Mouse (Mus musculus): Measurements from ENCODE around the gene Tjp2. TPM values are rescaled to one million over a fixed set of nuclear protein-coding genes. Genes with fewer than 3 reads are reported as not detected.
"Not testable (repeated sequence)": the region's sequence is repeated elsewhere in the genome, so short reads cannot be mapped to it uniquely, and the experiment has no call there.

Tjp2 gene
- total and polyA plus RNA-seq, 3 experiments: 4.1 to 13.1 (median 6.6) TPM

DNA sequence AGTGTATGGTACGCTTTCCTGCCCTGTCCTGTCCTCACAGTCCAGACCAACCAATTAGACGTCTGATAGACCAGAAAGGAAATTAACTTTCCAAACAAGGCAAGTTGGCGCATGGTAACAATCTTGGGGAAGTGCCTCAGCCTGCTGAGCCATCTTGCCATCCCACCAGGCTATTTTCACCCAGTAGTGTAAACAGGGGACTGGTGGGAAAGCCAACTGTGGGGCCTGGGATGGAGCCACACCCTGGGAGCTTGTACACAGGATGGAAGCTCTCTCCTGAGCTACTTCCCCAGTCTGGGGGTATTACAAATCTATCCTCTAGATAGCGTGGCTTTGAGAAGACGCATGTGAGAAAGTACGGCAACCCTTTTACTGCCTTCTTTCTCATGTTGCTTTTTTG is 101.7 kb downstream of the Tjp2 start:
- DNase-seq: no peak

DNA sequence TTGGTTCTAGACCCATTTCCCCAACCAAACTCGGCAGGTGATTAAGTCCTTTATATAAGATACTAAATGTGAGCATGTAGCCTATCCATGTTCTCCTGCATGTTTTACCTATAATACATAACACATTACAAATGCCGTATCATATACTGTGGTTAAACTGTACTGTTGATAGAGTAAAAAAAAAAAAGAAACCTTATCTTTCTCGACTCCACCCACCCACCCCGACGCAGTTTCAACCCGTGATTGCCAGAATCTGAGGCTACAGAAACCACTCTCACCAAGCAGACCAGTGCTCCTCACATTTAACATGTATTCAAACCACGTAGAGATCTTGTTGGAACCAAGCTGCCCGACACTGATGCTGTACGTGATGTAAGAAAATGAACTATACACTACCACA is 102.2 kb downstream of the Tjp2 start:
- no peak for DNase-seq

DNA sequence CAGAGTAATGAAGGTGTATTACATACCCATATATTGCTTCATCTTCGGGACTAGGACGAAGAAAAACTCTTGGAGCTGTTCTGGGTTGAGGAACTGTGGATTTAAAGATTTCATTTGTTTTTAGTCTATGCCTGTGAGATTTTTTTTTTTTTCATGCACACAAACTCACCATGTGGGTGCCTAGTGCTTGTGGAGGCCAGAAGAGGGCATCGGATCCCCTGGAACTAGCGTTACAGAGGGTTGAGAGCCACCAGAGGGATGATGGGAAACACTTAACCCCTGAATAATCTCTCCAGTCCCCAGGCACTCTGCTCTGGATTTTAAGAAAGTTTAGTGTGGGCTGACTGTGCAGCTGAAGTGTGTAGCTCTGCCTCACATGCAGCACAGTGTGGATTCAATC is 104.0 kb downstream of the Tjp2 start:
- DNase-seq: no peak

DNA sequence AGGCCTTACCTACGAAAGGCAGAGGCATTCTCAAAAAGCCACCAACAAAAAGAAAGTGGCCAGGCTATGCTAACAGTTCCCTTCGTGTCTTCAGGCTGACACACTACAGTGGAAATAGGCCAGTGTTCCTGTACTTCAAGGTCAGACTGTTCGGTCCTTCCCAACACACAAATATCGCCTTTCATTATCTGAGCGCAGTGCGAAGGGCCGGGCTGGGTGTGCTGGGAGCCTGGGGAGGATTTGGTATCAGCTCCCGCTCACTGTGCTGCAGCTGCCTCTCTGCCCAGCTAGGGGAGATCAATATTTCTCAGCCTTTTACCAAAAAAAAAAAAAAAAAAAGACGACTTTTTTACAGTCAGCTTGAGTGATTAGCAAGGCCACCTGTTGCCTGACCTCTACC is 106.1 kb downstream of the Tjp2 start:
- DNase-seq: peak; percentile 13

DNA sequence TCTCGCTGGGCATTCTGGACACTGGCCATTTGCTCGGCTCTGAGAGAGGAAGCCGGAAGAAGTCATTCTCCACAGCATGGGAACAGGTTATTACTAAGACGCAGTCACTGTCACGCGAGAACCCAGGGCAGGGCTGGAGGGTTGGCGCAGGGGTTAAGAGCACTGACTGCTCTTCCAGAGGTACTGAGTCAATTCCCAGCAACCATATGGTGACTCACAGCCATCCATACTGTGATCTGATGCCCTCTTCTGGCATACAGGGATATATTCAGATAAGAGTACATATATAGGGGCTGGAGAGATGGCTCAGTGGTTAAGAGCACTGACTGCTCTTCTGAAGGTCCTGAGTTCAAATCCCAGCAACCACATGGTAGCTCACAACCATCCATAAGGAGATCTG is 113.2 kb downstream of the Tjp2 start:
- no peak for DNase-seq

DNA sequence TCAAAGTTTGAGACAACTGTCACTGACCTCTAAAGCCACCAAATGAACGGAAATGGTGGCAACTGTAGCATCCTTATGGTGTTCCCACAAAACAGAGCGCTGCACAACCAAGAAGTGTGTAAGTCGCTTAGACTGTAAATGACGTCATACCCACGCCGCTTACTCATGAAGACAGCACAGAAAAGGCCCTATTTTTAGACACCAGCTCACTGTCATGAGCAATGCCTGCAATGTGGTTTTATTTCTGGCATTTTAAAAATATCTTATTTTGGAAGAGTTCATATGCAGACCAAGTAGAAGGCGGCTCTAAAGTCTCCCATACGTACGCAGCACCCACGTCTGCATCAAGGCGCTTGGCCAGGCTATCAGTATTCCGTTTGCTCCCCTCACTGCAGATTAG is 117.1 kb downstream of the Tjp2 start:
- no peak for DNase-seq

DNA sequence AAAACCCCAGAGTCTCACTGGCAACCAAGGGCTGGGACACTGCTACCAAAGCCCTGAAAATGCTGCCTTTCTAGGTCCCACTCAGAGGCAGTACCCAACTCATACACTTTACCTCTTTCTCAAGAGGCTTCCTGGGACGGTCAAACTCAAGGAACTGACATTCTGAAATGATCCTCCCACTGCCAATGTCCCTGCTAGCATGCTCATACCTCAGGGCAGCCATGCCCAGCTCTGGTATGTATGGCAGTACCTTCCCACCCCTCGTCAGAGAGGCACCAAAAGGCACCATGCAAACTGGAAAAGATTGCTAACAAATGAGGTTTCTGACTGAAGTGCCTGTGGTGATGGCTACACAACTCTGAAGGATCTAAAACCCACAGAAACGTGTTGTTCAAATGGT is 121.0 kb downstream of the Tjp2 start:
- DNase-seq: no peak

DNA sequence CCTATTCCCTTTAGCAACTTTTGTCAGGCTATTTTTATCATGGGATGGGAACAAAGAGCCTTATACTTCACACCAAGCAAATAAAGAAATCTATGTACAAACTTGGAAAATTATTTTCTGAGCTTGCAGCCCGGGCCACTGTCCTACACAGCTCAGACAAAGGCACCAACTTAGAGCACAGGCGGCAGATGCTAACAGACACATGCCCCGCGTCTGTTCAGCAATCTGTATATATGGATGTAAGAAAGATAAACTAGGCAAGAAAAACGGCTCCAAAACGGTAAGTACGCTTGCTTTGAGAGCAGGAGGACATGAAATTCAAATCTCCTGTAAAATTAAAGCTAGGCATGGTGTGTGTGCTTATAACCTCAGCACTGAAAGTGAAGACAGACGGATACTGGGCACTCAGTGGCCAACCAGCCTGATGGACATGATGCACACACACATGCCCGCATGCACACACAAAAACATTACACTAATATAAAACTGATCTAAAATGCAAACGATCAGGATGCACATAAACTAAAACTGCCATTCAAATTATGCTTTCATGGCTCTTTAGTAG is 122.2 kb downstream of the Tjp2 start:
- no peak for DNase-seq

DNA sequence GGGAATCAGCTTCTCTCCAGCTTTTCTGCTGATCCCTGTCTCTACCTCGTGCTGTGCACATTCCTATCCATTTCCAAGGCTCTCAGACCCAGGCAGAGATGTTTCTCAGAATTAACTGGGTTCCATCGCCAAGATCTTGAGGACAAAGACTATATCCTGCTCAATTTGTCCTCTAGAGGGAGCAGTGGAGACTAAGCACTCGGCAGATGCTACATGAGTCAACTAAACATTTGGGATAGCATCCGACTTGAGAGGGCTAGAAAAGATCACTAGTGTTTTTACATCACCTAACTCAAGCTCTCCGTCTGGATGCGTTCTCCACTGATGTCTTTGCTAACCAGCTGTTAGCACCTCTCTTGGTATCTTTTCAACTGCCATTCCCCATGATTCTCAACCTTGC is 123.6 kb downstream of the Tjp2 start:
- no peak for DNase-seq

DNA sequence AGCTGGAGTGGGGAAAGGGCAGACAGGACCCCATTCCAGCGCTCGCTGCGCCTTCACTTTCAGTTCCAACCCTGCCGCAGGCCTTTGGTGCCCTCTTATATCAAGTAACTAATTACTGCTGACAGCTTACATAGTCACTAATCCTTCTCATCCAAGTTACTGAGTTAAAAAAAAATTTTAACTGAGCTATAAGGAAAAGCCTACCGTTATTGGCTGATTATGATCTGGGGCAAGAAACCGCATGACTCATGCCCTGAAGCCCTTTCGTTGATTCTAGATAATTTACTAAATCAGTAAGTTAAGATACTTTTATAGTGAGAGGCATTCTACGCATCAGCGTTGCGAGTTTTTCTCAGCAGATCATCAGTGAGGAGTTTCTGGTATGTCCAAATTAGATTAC is 126.1 kb downstream of the Tjp2 start:
- DNase-seq: no peak

DNA sequence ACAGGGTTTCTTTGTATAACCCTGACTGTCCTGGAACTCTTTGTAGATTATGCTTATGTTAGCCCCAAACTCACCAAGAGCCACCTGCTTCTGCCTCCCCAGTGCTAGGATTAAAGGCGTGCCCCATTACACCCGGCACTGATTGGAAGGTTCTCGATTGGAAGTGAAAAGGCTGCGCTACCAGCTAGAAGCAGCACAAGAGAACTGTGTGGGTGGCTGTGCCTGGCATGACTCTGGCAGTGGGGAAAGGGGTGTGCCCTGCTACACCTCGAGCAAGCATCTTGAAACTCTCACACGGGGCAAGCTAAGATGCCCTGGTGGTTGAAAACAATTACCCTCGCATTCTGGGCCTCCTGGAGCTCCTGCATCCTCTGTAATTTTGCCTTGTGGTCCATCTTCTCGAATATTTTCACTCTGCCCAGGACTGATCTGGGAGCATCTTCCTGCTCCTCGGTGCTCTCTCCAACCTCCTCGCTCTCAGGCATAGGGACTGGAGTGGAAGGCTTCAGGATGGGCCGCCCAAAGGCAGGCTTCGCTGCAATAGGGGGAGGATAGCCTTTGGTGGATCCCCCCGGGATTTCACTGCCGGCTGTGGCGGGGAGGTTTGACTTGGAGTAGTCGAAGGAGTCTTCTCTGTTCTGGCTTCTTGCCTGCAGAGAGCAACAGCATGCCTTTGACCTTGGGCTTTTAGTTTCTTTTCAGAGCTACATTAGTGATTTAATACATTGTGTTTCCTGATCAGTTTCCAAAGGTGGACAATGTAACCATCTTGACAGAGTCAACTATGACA is 127.0 kb downstream of the Tjp2 start:
- DNase-seq: no peak

DNA sequence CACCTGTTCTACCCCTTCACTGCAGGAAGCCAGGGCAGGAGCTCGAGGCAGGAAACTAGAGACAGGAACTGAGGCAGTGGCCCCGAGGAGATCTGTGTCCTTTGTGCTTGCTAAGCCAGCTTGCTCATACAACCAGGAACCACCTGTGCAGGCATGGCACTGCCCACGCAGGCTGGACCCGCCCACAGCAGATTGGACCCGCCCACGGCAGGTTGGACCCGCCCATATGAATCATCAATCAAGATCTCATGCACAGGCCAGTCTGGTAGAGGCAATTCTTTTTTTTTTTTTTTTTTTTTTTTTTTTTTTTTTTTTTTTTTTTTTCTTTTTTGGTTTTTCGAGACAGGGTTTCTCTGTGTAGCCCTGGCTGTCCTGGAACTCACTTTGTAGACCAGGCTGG is 132.8 kb downstream of the Tjp2 start:
- not testable (repeated sequence) for DNase-seq

DNA sequence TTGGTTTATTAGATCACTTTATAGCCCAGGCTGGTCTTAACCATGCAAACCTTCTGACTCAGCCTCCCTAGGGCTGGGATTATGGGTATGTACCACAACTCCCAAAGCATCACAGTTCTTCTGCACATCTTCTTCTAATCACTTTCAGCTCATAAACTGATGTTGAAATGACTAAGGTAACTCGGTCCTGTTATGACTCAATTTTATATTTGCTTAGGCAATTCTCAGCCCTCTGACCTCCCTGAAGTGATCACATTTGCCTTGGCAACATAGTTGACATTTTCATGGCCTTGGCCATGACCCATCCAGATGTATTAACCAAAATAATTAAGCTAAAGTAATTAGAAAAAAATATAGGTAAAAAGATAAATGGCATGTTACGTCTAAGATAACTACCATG is 134.5 kb downstream of the Tjp2 start:
- DNase-seq: peak; percentile 29

DNA sequence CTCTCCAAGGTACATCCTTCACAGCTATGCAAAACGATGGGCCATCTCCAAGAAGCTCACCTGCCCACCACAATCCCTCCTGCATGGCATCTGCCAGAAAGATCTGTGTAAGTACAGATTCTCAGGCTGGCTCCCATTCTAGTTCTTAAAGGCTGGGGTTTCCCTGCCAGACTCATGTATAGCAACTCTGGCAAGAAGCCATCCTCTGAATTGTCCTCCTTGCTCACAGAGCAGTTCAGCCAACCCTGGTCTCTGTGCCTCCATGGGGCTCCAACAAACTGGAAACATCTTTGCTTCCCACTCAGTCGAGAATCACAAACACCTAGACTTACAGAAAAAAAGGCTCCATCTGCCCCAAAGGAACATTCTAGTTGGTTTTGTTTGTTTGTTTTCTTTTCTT is 139.5 kb downstream of the Tjp2 start:
- DNase-seq: no peak

DNA sequence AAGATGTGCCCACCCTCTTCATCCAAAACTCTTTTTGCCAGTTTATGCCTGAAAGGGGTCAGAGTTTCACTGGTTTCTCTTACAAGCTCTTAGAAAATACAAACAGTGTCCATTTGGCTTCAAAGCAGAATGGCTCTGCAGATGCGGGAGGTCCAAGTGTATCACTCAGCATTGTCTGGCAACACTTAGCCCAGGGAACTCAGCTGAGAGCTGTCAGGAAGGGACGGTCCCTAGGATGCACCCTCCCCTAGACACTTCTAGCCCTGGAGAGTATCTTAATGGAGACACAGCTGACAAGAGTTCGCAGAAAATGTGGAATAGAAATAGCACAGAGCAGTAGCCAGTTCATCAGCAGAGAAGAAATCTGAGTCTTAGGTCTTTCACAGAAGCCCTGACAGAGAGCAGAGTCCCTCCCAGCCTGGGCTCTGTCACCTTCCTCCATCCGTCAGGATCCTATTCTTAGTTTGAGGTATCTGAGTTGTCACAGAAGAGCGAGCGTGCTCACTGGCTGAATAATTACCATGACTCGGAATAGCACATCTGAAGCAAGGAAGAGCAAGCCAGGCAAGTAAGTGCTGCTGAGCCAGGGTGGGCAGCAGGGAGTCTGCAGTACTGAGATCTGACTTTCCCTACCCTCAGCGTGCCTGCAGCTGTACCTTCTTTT is 144.3 kb downstream of the Tjp2 start:
- DNase-seq: no peak

DNA sequence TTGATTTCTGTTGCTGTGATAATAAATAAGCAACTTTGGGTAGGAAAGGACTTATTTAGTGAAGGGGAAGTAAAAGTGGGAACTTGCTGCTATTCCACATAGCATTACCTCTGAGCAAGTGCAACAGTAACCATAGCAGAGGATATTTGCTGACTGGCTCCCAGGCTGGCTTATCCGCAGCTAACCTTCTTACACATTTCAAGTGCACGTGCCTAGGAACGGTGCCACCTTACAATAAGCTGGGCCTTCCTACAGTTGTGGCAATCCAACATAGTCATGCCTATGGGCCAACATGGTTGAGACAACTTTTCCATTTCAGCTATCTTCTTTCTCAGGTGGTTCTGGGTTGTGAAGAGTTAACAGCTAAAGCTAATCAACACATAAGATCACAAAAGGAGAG is 147.2 kb downstream of the Tjp2 start:
- DNase-seq: no peak

DNA sequence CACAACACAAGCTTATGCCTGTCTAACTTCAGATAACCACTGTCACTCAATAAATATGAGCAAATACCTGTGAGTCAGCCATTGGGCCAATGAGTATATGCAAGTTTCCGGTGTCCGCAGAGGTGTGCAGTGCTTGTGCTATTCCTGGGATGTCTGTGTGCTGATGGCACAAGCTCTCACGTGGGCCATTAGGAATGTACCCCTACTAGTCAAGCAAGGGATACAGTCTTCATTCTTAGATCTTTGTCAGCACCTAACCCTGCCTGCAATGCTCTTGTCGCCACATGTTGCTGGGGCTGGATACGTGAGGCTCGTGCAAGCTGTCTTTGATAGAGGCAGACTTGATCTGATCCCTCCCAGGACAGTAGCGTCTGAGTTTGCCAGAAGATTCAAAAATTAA is 148.3 kb downstream of the Tjp2 start:
- no peak for DNase-seq

DNA sequence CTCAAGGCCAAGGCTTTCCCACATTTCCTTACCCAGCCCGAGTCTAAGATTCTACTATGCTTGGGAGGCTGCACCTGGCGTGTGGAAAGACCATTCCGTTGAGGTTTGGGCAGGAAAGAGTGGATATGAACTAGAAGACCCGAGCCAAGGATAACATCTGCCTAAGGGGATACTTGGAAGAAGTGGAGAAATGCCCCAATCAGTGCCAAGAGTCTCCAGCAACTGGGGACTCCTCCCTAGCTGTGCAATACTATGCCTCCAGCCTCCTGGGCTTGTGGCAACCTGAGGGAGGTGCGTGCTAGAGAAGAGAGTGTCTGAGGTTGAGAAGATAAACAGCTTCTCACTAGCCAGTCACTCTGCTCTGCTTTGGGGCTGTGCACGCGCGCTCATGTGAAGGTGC is 148.9 kb downstream of the Tjp2 start:
- no peak for DNase-seq

DNA sequence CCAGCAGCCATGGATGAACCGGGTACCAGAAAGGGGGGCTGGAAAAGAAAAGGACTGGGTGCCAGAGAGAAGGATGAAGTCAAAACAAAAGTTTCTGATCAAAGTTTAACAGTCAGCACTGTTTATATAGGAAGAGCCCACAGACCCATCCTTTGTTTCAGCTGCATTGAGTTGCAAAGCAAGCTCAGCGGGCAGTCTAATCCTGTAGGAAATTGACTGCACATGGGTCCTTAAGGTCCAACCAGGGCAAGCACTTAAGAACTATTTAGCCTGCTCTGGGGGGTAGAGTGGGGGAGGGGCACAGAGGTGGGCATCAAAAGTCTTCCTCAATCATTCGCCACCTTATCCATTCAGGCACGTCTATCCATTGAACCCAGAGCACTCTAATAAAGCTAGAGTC is 151.7 kb downstream of the Tjp2 start:
- no peak for DNase-seq

DNA sequence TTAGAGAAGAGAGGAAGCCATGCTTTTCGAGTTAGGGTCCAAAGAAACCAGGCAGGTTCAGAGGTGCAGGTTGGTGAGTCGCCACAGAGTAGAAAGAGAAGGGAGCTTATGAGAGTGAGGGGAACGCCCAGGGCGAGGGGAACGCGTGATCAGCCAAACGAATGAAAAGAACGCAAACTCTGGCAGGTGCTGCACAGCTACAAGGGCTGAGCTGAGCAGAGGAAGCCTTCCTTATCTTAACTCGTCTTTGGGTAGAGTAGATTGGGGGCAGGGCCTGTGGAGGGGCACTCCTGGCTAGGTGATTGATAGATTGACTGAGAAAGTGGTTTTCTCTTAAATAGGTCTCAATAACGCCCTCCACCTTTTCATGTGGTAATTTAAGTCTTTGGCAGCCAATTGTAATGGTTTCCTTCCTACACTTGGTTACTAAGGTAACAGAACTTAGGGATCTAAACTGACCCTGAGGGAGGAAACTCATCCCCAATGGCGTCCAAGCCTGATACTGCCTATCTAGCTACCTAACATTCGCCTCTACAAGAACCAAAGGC is 160.4 kb downstream of the Tjp2 start:
- no peak for DNase-seq

DNA sequence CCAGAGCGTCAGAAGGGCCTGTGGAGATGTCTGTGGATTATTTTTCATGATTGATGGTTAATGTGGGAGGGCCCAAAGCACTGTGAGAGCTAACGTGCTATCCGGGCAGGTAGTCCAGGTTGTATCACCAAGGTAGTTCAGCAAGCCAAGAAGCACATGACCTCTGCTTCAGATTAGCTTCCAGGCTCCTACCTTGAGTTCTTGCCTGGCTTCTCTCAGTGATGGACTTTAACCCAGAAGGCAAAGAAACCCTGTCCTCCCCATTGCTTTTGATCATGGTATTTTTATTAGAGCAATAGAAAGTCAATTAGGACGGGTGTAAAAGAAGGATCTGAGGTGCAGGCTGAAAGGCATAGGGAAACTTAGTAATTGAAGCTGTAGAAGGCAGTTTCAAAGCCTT is 161.2 kb downstream of the Tjp2 start:
- no peak for DNase-seq

DNA sequence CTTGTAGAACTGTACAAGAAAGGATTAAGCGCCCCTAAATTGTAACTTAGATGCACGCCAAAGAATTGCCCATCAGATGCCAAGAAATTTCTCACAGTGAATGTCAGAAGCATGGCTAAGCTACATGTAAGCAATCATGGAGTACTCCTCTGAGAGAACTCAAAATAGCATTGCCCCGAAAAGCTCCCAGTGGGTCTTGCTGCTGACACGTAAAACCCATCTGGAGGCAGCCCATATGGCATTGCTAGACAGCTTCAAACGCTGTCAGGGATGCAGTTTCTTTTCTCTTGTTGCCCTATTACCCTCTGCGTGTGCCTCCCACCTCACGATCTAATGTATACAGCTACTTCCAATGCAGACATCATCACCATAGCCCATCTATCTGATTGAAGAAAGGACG is 166.0 kb downstream of the Tjp2 start:
- DNase-seq: no peak

DNA sequence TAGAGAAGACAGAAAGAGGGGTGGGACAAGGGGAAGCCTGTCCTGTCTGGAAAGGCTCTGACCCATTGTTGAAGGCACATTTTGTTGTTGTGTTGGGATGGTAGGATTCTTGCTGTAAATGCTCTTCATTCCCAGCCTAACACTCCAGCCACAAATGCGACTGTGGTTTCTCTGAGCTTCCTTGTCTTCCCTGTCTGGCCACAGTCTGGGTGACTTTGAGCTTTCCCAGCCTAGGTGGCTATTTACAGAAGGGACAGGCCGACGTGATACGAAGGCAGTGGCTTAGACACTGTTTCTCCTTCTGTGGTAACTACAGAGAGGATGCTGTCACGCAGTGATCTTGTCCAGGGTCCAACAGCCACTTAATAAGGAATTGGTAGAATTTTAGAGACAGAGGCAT is 166.8 kb downstream of the Tjp2 start:
- DNase-seq: no peak

All from adrenal gland, adult 2 months (tissue).